Mouse (Mus musculus) heart, postnatal 0 days (tissue): ENCODE measurements around the gene Klhl28. TPM values are rescaled to one million over a fixed set of nuclear protein-coding genes. Genes with fewer than 3 reads are reported as not detected.

Source experiments
- ATAC-seq: fragments of 200-750 bp; cut with Nextera tagmentation; 2 replicates; pipeline ENCODE4 v1.8.0; 2017; ENCODE audit warnings: low read depth, moderate number of reproducible peaks, moderate library complexity; ENCODE audit not compliant: insufficient read depth
- DNase-seq: peaks from one replicate; pipeline ENCODE4 v3.0.0-alpha.2; 2016; ENCODE audit warnings: low spot score
- H3K27ac ChIP-seq: fragments of 300-500 bp; sonication (generic); 2 replicates; pipeline ENCODE4 v1.5.1; 2014; ENCODE audit warnings: low read depth, mild to moderate bottlenecking
- H3K27me3 ChIP-seq: fragments of 300-500 bp; sonication (generic); 2 replicates; pipeline ENCODE4 v1.6.1; 2014; ENCODE audit warnings: low read length, mixed read lengths; ENCODE audit not compliant: control insufficient read depth, insufficient read depth
- H3K36me3 ChIP-seq: fragments of 300-500 bp; sonication (generic); replicated peaks from 2 replicates; pipeline ENCODE4 v1.6.1; 2014; ENCODE audit warnings: low read length, mixed read lengths; ENCODE audit not compliant: control insufficient read depth, insufficient read depth
- H3K4me1 ChIP-seq: fragments of 300-500 bp; sonication (generic); 2 replicates; pipeline ENCODE4 v1.6.1; 2014; ENCODE audit warnings: antibody characterized with exemption; ENCODE audit not compliant: control insufficient read depth, insufficient read depth
- H3K4me2 ChIP-seq: fragments of 300-500 bp; sonication (generic); 2 replicates; pipeline ENCODE4 v1.6.1; 2014; ENCODE audit warnings: low read depth, mild to moderate bottlenecking, low read length, moderate library complexity
- H3K4me3 ChIP-seq: fragments of 300-500 bp; sonication (generic); 2 replicates; pipeline ENCODE4 v1.5.1; 2014; ENCODE audit warnings: low read depth, low read length
- H3K9ac ChIP-seq: fragments of 300-500 bp; sonication (generic); replicated peaks from 2 replicates; pipeline ENCODE4 v1.6.1; 2014; ENCODE audit warnings: low read depth, low read length, mixed read lengths
- H3K9me3 ChIP-seq: fragments of 300-500 bp; sonication (generic); replicated peaks from 2 replicates; pipeline ENCODE4 v1.6.1; 2016; ENCODE audit warnings: low read length; ENCODE audit not compliant: control insufficient read depth
- CTCF ChIP-seq: IDR thresholded peaks from 2 replicates; pipeline ENCODE4 v1.5.1; 2016; ENCODE audit warnings: antibody characterized with exemption, control low read depth, low read depth
- EP300 ChIP-seq: IDR thresholded peaks from 2 replicates; pipeline ENCODE4 v1.6.1; 2016; ENCODE audit warnings: antibody characterized with exemption, low read depth
- WGBS: fragments of 180-500 bp; shearing (Covaris S2); extraction: QIAGEN DNeasy Blood & Tissue Kit; methylation state at CpG from one replicate; pipeline ENCODE4 v1.1.7; 2014; 5-methylcytosine and 5-hydroxymethylcytosine counted together
- polyA plus RNA-seq: library from polyadenylated mRNA; unstranded; fragments of >200 nt; fragmentation: Nextera tagmentation; extraction: Ambion mirVana; gene quantifications from 2 replicates; pipeline ENCODE4 v1.2.1, GENCODE M21; 2015
- total RNA-seq: library from RNA; depleted of rRNA; stranded (reverse); fragments of >200 nt; gene quantifications from 2 replicates; pipeline ENCODE4 v1.2.3, GENCODE M21; 2014; ENCODE audit warnings: low replicate concordance

The Klhl28 gene
- total and polyA plus RNA-seq, 2 experiments from 2014 or later = 9.2 to 9.5 TPM

DNA sequence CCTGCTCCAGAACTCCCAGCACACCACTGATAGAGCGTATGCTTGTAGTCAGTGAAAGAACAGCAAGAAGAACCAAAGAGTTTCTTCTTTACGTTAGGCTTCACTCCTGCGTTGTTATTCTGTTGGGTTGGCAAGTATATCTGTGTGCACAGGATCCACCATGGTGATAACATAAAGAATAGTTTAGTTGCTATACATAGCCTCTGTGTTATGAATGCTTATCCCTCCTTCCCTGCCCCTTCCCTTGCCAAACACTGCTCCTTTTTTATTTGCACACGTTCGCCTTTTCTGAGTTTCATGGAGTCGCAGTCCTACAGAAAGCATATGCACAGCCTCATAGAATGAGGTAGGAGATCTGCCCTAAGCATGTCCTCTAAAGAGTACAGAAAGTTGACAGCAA, 6.7 kb upstream of the Klhl28 start:
- no peak for TF ChIP-seq EP300
- TF ChIP-seq CTCF = no peak
- 43% methylated on average over 6 of the region's 6 CpGs for WGBS
- H3K4me2 ChIP-seq = no peak overlapping the region
- no peak for ATAC-seq
- H3K27ac ChIP-seq = no peak overlapping the region
- peaks cover 5% of the 10 kb centered on the region; the same call in 1 of the 2 replicates for H3K36me3 ChIP-seq
- peaks cover 22% of the 10 kb centered on the region for H3K4me1 ChIP-seq
- H3K4me3 ChIP-seq = no peak overlapping the region
- no peak for DNase-seq
- H3K9ac ChIP-seq = no peak overlapping the region
- no peaks in the 10 kb centered on the region for H3K9me3 ChIP-seq
- H3K27me3 ChIP-seq = no peaks in the 10 kb centered on the region

- Histone ChIP-seq H3K36me3 (no peaks in the 10 kb centered on the region), H3K4me2 (no peak overlapping the region), H3K4me1 (peaks cover 22% of the 10 kb centered on the region), H3K27ac (no peak overlapping the region), H3K9ac (no peak overlapping the region), H3K4me3 (no peak overlapping the region), H3K27me3 (no peaks in the 10 kb centered on the region), H3K9me3 (no peaks in the 10 kb centered on the region)
- ATAC-seq (no peak), DNase-seq (no peak)
- TF ChIP-seq CTCF (no peak), EP300 (no peak)
These were observed 6.1 kb upstream of the Klhl28 start for GRCm38 (mm10) chr12:64971399-64971798.

DNA sequence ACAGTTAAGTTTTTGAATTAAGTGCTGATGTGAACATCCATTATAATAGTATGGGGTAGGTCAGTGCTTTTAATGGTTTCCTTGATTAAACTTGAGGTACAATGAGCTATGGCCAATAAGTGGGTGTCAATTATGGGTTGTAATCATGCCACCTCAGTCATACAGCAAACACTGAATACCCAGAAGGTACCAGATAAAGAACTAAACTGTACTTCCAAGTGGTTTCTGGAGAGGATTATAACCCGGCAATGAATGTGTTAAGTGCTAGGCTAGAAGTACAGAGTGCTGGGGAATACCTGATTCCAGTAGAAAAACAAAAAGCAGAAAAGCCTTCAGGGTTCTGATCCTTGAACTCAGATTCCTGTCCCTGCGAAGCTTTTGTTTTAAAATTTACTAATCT, 2.7 kb upstream of the Klhl28 start:
- DNase-seq (no peak), ATAC-seq (no peak)
- 2% methylated on average over 2 of the region's 2 CpGs for WGBS
- no peaks in the 10 kb centered on the region for H3K36me3 ChIP-seq
- H3K4me2 ChIP-seq = peak overlapping the region; percentile 97
- H3K9ac ChIP-seq = peak overlapping the region; percentile 99
- H3K4me1 ChIP-seq = peaks cover 28% of the 10 kb centered on the region
- H3K27me3 ChIP-seq = no peaks in the 10 kb centered on the region
- no peak overlapping the region for H3K27ac ChIP-seq
- H3K4me3 ChIP-seq = peak overlapping the region; percentile 100
- TF ChIP-seq CTCF = no peak
- no peak for TF ChIP-seq EP300
- H3K9me3 ChIP-seq = no peaks in the 10 kb centered on the region

DNA sequence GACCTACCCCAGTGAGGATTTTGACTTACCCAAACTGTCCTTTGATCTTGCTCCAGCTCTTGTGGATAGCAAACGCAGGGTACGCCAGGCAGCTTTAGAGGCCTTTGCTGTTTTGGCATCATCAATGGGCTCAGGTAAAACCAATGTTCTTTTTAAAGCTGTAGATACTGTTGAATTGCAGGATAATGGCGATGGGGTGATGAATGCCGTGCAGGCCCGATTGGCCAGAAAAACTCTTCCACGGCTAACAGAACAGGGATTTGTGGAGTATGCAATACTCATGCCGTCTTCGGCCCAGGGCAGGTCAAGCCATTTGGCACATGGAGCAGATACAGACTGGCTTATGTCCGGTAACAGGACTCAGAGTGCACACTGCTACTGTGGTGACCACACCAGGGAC, 2.1 kb upstream of the Klhl28 start:
- H3K9me3 ChIP-seq = no peaks in the 10 kb centered on the region
- WGBS = 0% methylated on average over 9 of the region's 9 CpGs
- no peak for TF ChIP-seq EP300
- no peak for TF ChIP-seq CTCF
- peak overlapping the region; percentile 99 for H3K9ac ChIP-seq
- DNase-seq (no peak), ATAC-seq (no peak)
- H3K4me3 ChIP-seq = peak overlapping the region; percentile 100
- no peaks in the 10 kb centered on the region for H3K36me3 ChIP-seq
- no peak overlapping the region for H3K27ac ChIP-seq
- H3K4me2 ChIP-seq = peak overlapping the region; percentile 97
- no peaks in the 10 kb centered on the region for H3K27me3 ChIP-seq
- peaks cover 28% of the 10 kb centered on the region for H3K4me1 ChIP-seq

- TF ChIP-seq EP300 (no peak), CTCF (no peak)
These were observed 1.5 kb upstream of the Klhl28 start for GRCm38 (mm10) chr12:64966652-64967435.

More at GRCm38 (mm10) chr12:64966652-64967435, 1.5 kb upstream of the Klhl28 start:
- Histone ChIP-seq H3K27ac (peak overlapping the region; percentile 98), H3K9ac (peak overlapping the region; percentile 99), H3K36me3 (no peaks in the 10 kb centered on the region), H3K4me2 (peak overlapping the region; percentile 97), H3K9me3 (no peaks in the 10 kb centered on the region), H3K4me1 (peaks cover 28% of the 10 kb centered on the region), H3K4me3 (peak overlapping the region; percentile 100), H3K27me3 (no peaks in the 10 kb centered on the region)
- ATAC-seq = no peak
- peak; percentile 20 for DNase-seq
- WGBS = 2% methylated on average over 19 of the region's 19 CpGs
